Mouse (Mus musculus): ENCODE measurements around the gene Ank. TPM values are rescaled to one million over a fixed set of nuclear protein-coding genes. Genes with fewer than 3 reads are reported as not detected.
"Not testable (repeated sequence)": the region's sequence is repeated elsewhere in the genome, so short reads cannot be mapped to it uniquely, and the experiment has no call there.

Ank gene
- polyA plus RNA-seq, 1 experiment from 2014 or later, result 15.0 TPM

DNA sequence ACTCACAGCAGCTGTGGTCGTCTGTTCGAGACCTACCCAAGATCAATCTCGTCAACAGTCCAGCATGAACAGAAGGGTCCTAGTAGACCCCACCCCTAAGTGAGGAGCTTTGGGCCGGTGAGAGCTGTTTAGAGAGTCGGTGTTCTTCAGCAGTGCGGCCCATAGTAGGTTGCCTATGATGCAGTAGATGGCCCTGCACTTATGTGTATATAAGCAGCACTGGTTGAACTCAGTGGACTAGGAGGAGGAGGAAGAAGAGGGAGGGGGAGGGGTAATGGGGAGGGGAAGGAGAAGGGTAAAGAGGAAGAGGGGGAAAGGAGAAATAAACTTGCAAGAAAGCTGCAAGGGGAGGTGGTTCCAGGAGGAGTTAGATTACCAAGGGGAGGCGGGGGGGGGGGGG, 25.4 kb upstream of the Ank start:
- no peak overlapping the region for H3K4me2 ChIP-seq (ENCODE audit: low read length)
- H3K4me1 ChIP-seq (ENCODE audit: control insufficient read depth, insufficient read depth, low read length), result no peaks in the 10 kb centered on the region
- DNase-seq (no peak), ATAC-seq (ENCODE audit: low FRiP score, low TSS enrichment) (no peak)
- no peak overlapping the region for H3K9ac ChIP-seq (replicated peaks; ENCODE audit: low read length)
- 88% methylated on average over 7 of the region's 7 CpGs for WGBS
- no peaks in the 10 kb centered on the region for H3K36me3 ChIP-seq (ENCODE audit: control insufficient read depth, insufficient read depth, low read length)
- H3K27ac ChIP-seq (replicated peaks; ENCODE audit: low read depth, low read length), result no peak overlapping the region
- H3K9me3 ChIP-seq (ENCODE audit: control insufficient read depth, low read length), result no peaks in the 10 kb centered on the region
- no peaks in the 10 kb centered on the region for H3K27me3 ChIP-seq (ENCODE audit: control insufficient read depth, insufficient read depth, low read length)
- H3K4me3 ChIP-seq (replicated peaks; ENCODE audit: low read depth, low read length), result no peak overlapping the region

DNA sequence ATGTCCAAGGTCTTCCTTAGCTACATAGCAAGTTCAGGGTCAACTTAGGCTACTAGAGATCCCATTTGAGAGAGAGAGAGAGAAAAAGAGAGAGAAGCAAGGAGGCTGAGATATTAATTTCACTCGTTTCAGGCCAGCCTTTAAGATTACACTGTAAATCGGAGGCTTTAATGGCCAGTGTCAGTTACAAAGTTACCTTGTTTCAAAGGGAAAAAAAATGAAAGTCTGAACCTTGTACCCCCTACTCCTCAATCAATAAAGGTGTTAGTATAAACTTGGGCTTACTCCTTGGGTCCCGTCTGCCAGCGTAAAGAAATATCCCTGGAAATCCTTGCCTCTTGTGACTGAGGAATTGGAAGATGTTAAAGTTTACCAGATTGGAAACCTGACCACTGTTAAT, 24.9 kb upstream of the Ank start:
- Histone ChIP-seq H3K27ac (replicated peaks; ENCODE audit: low read depth, low read length) (no peak overlapping the region), H3K9ac (replicated peaks; ENCODE audit: low read length) (no peak overlapping the region), H3K9me3 (ENCODE audit: control insufficient read depth, low read length) (no peaks in the 10 kb centered on the region), H3K4me2 (ENCODE audit: low read length) (no peak overlapping the region), H3K27me3 (ENCODE audit: control insufficient read depth, insufficient read depth, low read length) (no peaks in the 10 kb centered on the region), H3K4me3 (replicated peaks; ENCODE audit: low read depth, low read length) (no peak overlapping the region), H3K36me3 (ENCODE audit: control insufficient read depth, insufficient read depth, low read length) (no peaks in the 10 kb centered on the region), H3K4me1 (ENCODE audit: control insufficient read depth, insufficient read depth, low read length) (no peaks in the 10 kb centered on the region)
- DNase-seq (no peak), ATAC-seq (ENCODE audit: low FRiP score, low TSS enrichment) (no peak)
- 92% methylated on average over 4 of the region's 4 CpGs for WGBS

DNA sequence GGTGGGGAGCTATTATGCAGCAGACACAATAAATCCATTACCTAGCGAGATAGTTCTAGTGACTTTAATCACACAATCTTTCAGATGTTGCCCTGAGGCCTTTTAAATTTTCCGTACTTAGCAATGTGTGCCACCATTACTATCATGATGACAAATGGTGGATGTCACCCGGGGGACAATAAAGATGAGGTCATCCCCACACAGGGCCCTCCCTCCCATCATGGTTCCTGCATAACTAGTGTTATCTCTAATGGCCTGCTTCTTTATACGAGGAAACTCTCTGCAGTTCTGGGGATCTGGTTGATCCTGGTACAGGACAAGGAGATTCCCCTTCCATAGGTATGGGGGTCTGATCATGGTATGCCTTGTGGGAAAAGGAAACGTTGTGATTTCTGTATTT, 24.5 kb upstream of the Ank start:
- H3K4me1 ChIP-seq (ENCODE audit: control insufficient read depth, insufficient read depth, low read length), result no peaks in the 10 kb centered on the region
- DNase-seq (no peak), ATAC-seq (ENCODE audit: low FRiP score, low TSS enrichment) (no peak)
- WGBS, result 83% methylated on average over 5 of the region's 5 CpGs
- H3K27me3 ChIP-seq (ENCODE audit: control insufficient read depth, insufficient read depth, low read length), result no peaks in the 10 kb centered on the region
- no peak overlapping the region for H3K27ac ChIP-seq (replicated peaks; ENCODE audit: low read depth, low read length)
- no peak overlapping the region for H3K4me2 ChIP-seq (ENCODE audit: low read length)
- no peak overlapping the region for H3K9ac ChIP-seq (replicated peaks; ENCODE audit: low read length)
- no peaks in the 10 kb centered on the region for H3K36me3 ChIP-seq (ENCODE audit: control insufficient read depth, insufficient read depth, low read length)
- no peaks in the 10 kb centered on the region for H3K9me3 ChIP-seq (ENCODE audit: control insufficient read depth, low read length)
- no peak overlapping the region for H3K4me3 ChIP-seq (replicated peaks; ENCODE audit: low read depth, low read length)

DNA sequence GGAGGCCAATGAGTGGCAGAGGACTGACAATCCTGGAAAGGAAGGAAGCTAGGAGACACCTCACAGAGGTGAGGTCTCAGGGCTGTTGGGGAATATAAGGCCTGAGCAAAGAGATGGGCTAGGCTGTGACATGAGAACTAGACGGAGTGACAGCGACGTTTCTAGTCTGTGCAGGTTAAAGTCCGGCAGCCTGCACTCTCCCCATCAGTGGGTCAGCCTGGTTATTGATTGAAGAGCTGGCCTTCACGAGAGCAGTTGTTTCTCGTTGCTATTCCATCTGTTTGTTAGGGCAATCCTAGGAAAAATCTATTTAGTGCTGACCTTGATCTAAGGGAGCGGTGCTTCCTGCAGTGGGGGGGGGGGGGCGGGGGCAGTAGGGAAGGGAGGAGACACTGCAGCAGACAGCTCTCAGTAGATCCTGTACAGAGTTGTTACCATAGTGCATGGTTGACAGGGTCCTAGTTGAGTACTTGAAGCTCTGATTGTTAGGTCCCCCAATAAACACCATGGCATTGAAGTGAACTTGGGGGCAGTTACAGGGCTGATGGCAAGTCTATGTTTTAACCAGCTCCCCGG, 21.6 kb upstream of the Ank start:
- H3K27ac ChIP-seq (replicated peaks; ENCODE audit: low read depth, low read length), result no peak overlapping the region
- H3K4me1 ChIP-seq (ENCODE audit: control insufficient read depth, insufficient read depth, low read length), result no peaks in the 10 kb centered on the region
- DNase-seq (no peak), ATAC-seq (ENCODE audit: low FRiP score, low TSS enrichment) (no peak)
- H3K4me2 ChIP-seq (ENCODE audit: low read length), result no peak overlapping the region
- no peaks in the 10 kb centered on the region for H3K9me3 ChIP-seq (ENCODE audit: control insufficient read depth, low read length)
- no peaks in the 10 kb centered on the region for H3K36me3 ChIP-seq (ENCODE audit: control insufficient read depth, insufficient read depth, low read length)
- H3K27me3 ChIP-seq (ENCODE audit: control insufficient read depth, insufficient read depth, low read length), result no peaks in the 10 kb centered on the region
- H3K9ac ChIP-seq (replicated peaks; ENCODE audit: low read length), result no peak overlapping the region
- WGBS, result 91% methylated on average over 9 of the region's 9 CpGs
- H3K4me3 ChIP-seq (replicated peaks; ENCODE audit: low read depth, low read length), result no peak overlapping the region

DNA sequence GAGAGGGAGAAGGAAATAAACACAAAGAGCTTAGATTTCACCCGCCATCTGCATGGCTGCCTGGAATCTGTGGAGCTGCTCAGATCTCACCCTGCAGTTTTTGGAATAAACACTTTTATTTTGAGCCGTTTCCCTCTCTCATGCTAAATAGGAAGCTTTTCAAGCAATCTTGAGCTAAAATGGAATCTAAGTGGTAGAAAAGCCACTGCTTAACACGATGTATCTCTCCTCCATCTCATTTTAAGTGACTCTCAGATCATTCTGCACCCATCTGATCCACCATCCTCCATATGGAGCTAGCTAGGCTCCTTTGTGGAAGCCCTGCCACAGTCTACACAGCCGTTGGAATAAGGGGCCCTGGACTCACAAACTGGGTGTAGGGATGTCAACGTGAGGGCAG, 15.8 kb upstream of the Ank start:
- Histone ChIP-seq H3K27ac (replicated peaks; ENCODE audit: low read depth, low read length) (no peak overlapping the region), H3K36me3 (ENCODE audit: control insufficient read depth, insufficient read depth, low read length) (no peaks in the 10 kb centered on the region), H3K9me3 (ENCODE audit: control insufficient read depth, low read length) (no peaks in the 10 kb centered on the region), H3K4me1 (ENCODE audit: control insufficient read depth, insufficient read depth, low read length) (no peaks in the 10 kb centered on the region), H3K4me3 (replicated peaks; ENCODE audit: low read depth, low read length) (no peak overlapping the region), H3K27me3 (ENCODE audit: control insufficient read depth, insufficient read depth, low read length) (no peaks in the 10 kb centered on the region), H3K4me2 (ENCODE audit: low read length) (no peak overlapping the region), H3K9ac (replicated peaks; ENCODE audit: low read length) (no peak overlapping the region)
- no peak for ATAC-seq (ENCODE audit: low FRiP score, low TSS enrichment)
- DNase-seq, result no peak
- 89% methylated on average over 5 of the region's 5 CpGs for WGBS

DNA sequence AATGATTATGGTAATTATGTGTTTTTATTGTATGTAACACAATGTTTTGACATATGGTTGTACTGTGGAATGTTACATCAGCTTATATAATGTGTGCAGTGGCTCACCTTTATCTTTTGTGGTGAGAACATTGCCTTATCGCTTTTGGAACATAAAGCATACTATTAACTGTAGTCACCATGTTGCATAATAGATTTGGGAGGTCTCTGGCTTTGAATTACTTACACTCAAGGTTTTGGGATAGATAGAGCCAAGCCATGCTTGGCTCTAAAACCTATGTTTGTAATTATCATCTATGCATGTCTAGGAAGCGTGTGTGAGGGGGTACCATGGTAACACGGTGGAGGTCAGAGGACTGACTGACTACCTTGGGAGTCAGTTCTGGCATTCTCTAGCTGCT, 14.7 kb upstream of the Ank start:
- ATAC-seq (ENCODE audit: low FRiP score, low TSS enrichment), result no peak
- H3K4me3 ChIP-seq (replicated peaks; ENCODE audit: low read depth, low read length), result no peak overlapping the region

DNA sequence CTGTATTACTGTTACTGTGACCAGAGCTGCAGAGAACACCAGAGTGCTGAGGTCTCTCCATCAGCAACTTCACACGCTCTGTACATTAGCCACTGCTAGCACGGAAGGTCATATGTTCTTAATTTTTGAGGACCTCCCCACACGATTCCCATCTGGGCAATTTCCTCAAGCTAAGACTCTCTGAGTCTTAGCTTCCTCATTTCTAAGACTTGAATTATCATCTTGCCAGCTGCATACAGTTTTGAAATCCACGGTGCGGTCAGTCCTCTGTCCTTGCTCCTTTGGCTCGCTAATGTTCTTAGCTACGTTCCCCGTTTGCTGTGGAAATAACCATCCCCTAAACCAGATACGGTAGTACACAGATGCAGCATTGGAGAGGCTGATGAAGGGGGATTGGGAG, 14.0 kb upstream of the Ank start:
- WGBS, result 95% methylated on average over 9 of the region's 9 CpGs
- Histone ChIP-seq H3K4me1 (ENCODE audit: control insufficient read depth, insufficient read depth, low read length) (no peaks in the 10 kb centered on the region), H3K27me3 (ENCODE audit: control insufficient read depth, insufficient read depth, low read length) (no peaks in the 10 kb centered on the region), H3K4me2 (ENCODE audit: low read length) (no peak overlapping the region), H3K4me3 (replicated peaks; ENCODE audit: low read depth, low read length) (no peak overlapping the region), H3K36me3 (ENCODE audit: control insufficient read depth, insufficient read depth, low read length) (no peaks in the 10 kb centered on the region), H3K9ac (replicated peaks; ENCODE audit: low read length) (no peak overlapping the region), H3K9me3 (ENCODE audit: control insufficient read depth, low read length) (no peaks in the 10 kb centered on the region), H3K27ac (replicated peaks; ENCODE audit: low read depth, low read length) (no peak overlapping the region)
- ATAC-seq (ENCODE audit: low FRiP score, low TSS enrichment), result no peak
- no peak for DNase-seq

More for the DNA sequence above, 14.7 kb upstream of the Ank start:
- WGBS, result 90% methylated on average over 3 of the region's 3 CpGs
- no peak overlapping the region for H3K9ac ChIP-seq (replicated peaks; ENCODE audit: low read length)
- H3K36me3 ChIP-seq (ENCODE audit: control insufficient read depth, insufficient read depth, low read length), result no peaks in the 10 kb centered on the region
- DNase-seq, result no peak
- H3K27ac ChIP-seq (replicated peaks; ENCODE audit: low read depth, low read length), result no peak overlapping the region
- no peak overlapping the region for H3K4me2 ChIP-seq (ENCODE audit: low read length)
- no peaks in the 10 kb centered on the region for H3K27me3 ChIP-seq (ENCODE audit: control insufficient read depth, insufficient read depth, low read length)
- no peaks in the 10 kb centered on the region for H3K4me1 ChIP-seq (ENCODE audit: control insufficient read depth, insufficient read depth, low read length)
- H3K9me3 ChIP-seq (ENCODE audit: control insufficient read depth, low read length), result no peaks in the 10 kb centered on the region

DNA sequence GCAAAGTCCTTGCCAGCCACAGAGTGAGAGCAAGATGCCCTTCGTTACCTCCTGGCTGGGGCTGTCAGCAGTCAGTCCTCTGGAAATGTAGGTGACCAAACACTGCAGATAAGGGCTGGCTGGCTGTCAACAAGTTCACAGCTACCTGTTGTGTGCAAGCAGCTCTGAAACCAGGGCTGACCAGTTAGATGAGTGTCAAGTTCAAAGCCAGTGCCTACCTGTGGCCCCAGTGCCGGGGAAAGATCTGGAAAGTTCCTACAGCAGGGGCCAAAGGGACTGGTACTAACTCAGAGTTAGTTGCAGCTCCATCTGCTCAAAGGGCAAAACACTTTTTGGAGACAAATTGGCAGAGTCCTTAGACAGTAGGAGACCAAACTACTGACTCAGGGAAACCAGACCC, 9.5 kb upstream of the Ank start:
- no peak overlapping the region for H3K9ac ChIP-seq (replicated peaks; ENCODE audit: low read length)
- H3K4me3 ChIP-seq (replicated peaks; ENCODE audit: low read depth, low read length), result no peak overlapping the region
- H3K4me2 ChIP-seq (ENCODE audit: low read length), result no peak overlapping the region
- no peak for ATAC-seq (ENCODE audit: low FRiP score, low TSS enrichment)
- no peak overlapping the region for H3K27ac ChIP-seq (replicated peaks; ENCODE audit: low read depth, low read length)
- no peaks in the 10 kb centered on the region for H3K9me3 ChIP-seq (ENCODE audit: control insufficient read depth, low read length)
- no peaks in the 10 kb centered on the region for H3K27me3 ChIP-seq (ENCODE audit: control insufficient read depth, insufficient read depth, low read length)
- 94% methylated on average over 2 of the region's 2 CpGs for WGBS
- no peaks in the 10 kb centered on the region for H3K36me3 ChIP-seq (ENCODE audit: control insufficient read depth, insufficient read depth, low read length)
- peaks cover 9% of the 10 kb centered on the region for H3K4me1 ChIP-seq (ENCODE audit: control insufficient read depth, insufficient read depth, low read length)
- DNase-seq, result no peak

DNA sequence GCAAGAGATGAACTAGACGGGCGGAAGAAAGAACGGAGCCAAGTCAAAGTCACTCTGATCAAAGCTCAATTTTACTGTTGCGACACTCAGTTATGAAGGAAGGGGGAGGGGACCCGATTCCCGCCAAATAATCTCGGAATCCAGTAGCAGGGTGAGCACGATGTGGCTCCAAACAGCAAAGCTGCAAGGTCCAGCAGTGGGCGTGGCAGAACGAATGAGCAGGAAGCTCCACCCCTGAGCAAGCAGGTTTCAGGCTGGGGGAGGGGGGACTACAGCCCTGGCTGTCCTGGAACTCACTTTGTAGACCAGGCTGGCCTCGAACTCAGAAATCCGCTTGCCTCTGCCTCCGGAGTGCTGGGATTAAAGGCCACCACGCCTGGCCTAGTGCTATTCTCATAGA, 6.7 kb upstream of the Ank start:
- not testable (repeated sequence) for DNase-seq

More for the DNA sequence above, 6.7 kb upstream of the Ank start:
- H3K4me3 ChIP-seq (replicated peaks; ENCODE audit: low read depth, low read length); H3K9me3 ChIP-seq (ENCODE audit: control insufficient read depth, low read length); H3K4me2 ChIP-seq (ENCODE audit: low read length); H3K4me1 ChIP-seq (ENCODE audit: control insufficient read depth, insufficient read depth, low read length); ATAC-seq (ENCODE audit: low FRiP score, low TSS enrichment); H3K9ac ChIP-seq (replicated peaks; ENCODE audit: low read length); H3K27ac ChIP-seq (replicated peaks; ENCODE audit: low read depth, low read length); H3K27me3 ChIP-seq (ENCODE audit: control insufficient read depth, insufficient read depth, low read length); H3K36me3 ChIP-seq (ENCODE audit: control insufficient read depth, insufficient read depth, low read length): not testable (repeated sequence)
- WGBS, result 61% methylated on average over 14 of the region's 14 CpGs
